Mouse (Mus musculus): ENCODE results near the gene C1qc.
A peak's percentile ranks its signal among the peaks of the same experiment; 100 is the strongest.

C1qc gene

DNA sequence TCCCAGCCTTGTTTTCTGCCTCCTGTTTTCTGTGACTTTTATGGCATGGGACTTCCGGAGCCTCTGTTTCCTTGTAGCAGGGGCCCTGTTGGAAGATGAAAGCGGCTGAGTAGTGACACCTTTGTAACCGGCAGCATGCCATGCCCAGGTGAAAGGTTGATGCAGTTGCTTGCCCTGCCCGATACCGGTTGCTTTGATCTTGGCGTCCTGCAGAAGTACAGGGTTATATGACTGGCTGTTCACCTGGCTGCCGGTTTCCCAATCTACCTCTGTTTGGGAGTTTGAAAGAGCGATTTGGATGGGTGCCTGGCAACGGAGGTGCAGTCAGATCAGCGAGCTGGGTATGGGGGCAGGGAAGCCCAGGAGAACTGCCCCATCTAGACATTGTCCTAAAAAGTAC is 50.1 kb downstream of the C1qc start:
- DNase-seq: no peak

DNA sequence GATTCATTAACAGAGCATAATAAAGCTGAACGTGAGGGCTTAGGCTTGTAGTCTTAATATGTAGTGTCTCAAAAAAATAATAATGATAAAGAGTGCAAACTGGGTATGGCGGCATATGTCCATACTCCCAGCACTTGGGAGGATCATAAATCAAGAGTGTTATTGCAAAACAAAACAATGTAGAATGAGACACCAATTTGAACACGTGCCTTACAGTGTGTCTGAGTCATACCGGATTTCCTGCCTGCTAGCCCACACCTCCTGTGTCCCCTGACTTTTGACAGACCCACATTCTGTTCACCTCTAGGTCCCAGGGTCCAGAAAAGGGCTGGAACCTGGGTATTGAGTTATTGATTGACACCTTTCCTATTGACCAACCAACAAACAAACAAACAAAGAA is 50.8 kb downstream of the C1qc start:
- no peak for DNase-seq

DNA sequence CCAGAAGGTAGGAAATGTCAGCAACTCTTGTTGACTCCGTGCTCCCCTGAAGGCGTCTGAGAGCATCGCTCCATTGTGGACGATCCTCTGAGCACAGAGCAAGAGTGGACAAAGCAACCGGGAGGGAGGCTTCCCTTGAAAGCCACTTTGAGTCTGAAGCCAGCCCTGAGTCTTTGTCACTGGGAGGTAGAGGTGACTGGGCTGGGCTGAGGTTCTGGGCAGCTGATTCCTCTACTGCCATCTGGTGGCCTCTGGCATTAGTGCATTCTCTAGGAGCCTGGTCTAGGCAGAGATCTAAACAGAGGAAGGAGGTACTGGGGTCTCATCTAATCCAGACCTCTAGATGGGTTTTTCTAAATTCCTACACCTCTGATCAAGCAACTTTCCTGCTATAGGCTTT is 51.8 kb downstream of the C1qc start:
- DNase-seq: peak; percentile 59 to 67

Measured in lung, adult 18-20 months (tissue).